Mouse (Mus musculus): ENCODE results near the gene Gm4553. TPM values are rescaled to one million over a fixed set of nuclear protein-coding genes. Genes with fewer than 3 reads are reported as not detected.
"Not testable (repeated sequence)": the region's sequence is repeated elsewhere in the genome, so short reads cannot be mapped to it uniquely, and the experiment has no call there.

Gene Gm4553
- polyA plus RNA-seq, 1 experiment from 2014 or later = not detected

GRCm38 (mm10) chr7:142128843-142129242 is 36.7 kb downstream of the Gm4553 start:
- H3K9me3 ChIP-seq (replicated peaks) = no peaks in the 10 kb centered on the region
- H3K36me3 ChIP-seq = no peaks in the 10 kb centered on the region
- no peak overlapping the region for H3K4me2 ChIP-seq
- no peaks in the 10 kb centered on the region for H3K4me1 ChIP-seq
- no peak overlapping the region for H3K27ac ChIP-seq
- H3K4me3 ChIP-seq = no peak overlapping the region
- 44% methylated on average over 4 of the region's 4 CpGs for WGBS (ENCODE audit: insufficient replicate concordance)
- ATAC-seq = no peak
- H3K9ac ChIP-seq = no peak overlapping the region
- H3K27me3 ChIP-seq (replicated peaks) = peaks cover 4% of the 10 kb centered on the region; the same call in 1 of the 2 replicates

- not testable (repeated sequence) for H3K9me3 ChIP-seq (replicated peaks); H3K9ac ChIP-seq; H3K4me1 ChIP-seq; H3K4me2 ChIP-seq; H3K36me3 ChIP-seq; H3K27ac ChIP-seq; ATAC-seq; H3K4me3 ChIP-seq
- peaks cover 15% of the 10 kb centered on the region; the same call in 1 of the 2 replicates for H3K27me3 ChIP-seq (replicated peaks)
- 72% methylated on average over 1 of the region's 1 CpGs for WGBS (ENCODE audit: insufficient replicate concordance)
Observed at GRCm38 (mm10) chr7:142120629-142121028, 44.9 kb downstream of the Gm4553 start, which contains the start of gene Gm45618. Gene Gm45618 (minus strand): TSS chr7:142120729.

- H3K9ac ChIP-seq = no peak overlapping the region
- peaks cover 19% of the 10 kb centered on the region; the same call in 1 of the 2 replicates for H3K27me3 ChIP-seq (replicated peaks)
- no peaks in the 10 kb centered on the region for H3K9me3 ChIP-seq (replicated peaks)
- ATAC-seq = no peak
- H3K27ac ChIP-seq = no peak overlapping the region
- H3K4me2 ChIP-seq = no peak overlapping the region
- no peaks in the 10 kb centered on the region for H3K36me3 ChIP-seq
- H3K4me1 ChIP-seq = no peaks in the 10 kb centered on the region
- no peak overlapping the region for H3K4me3 ChIP-seq
- 11% methylated on average over 5 of the region's 5 CpGs for WGBS (ENCODE audit: insufficient replicate concordance)
Observed at GRCm38 (mm10) chr7:142119632-142120031, 45.9 kb downstream of the Gm4553 start.

Other genes starting within 250 kb of the Gm4553 start
- 30.9 and 31.0 TPM in 2 replicates for gene Tollip, start 247.2 kb downstream of the Gm4553 start, polyA plus RNA-seq (2016; fragmentation: Nextera tagmentation; extraction: Ambion mirVana)
- gene Brsk2, start 216.0 kb downstream of the Gm4553 start, polyA plus RNA-seq (2016; fragmentation: Nextera tagmentation; extraction: Ambion mirVana) = 0.23 and 0.33 TPM in 2 replicates
- gene Mob2, start 104.7 kb downstream of the Gm4553 start, polyA plus RNA-seq (2016; fragmentation: Nextera tagmentation; extraction: Ambion mirVana) = 62.9 and 64.6 TPM in 2 replicates
- 7.4 and 7.5 TPM in 2 replicates for gene Dusp8, start 69.9 kb downstream of the Gm4553 start, polyA plus RNA-seq (2016; fragmentation: Nextera tagmentation; extraction: Ambion mirVana)
- gene Gm45618, start 45.0 kb downstream of the Gm4553 start, polyA plus RNA-seq (2016; fragmentation: Nextera tagmentation; extraction: Ambion mirVana) = not detected in 2 replicates
- gene Gm39115, start 29.7 kb downstream of the Gm4553 start, polyA plus RNA-seq (2016; fragmentation: Nextera tagmentation; extraction: Ambion mirVana) = not detected in 2 replicates
- gene Gm45337, start 21.1 kb downstream of the Gm4553 start, polyA plus RNA-seq (2016; fragmentation: Nextera tagmentation; extraction: Ambion mirVana) = not detected in 2 replicates
- not detected in 2 replicates for gene Gm29735, start 8.6 kb downstream of the Gm4553 start, polyA plus RNA-seq (2016; fragmentation: Nextera tagmentation; extraction: Ambion mirVana)
- gene Krtap5-2, start 10.3 kb upstream of the Gm4553 start, polyA plus RNA-seq (2016; fragmentation: Nextera tagmentation; extraction: Ambion mirVana) = not detected in 2 replicates
- gene Gm10153, start 24.6 kb upstream of the Gm4553 start, polyA plus RNA-seq (2016; fragmentation: Nextera tagmentation; extraction: Ambion mirVana) = not detected in 2 replicates
- gene Krtap5-3, start 35.6 kb upstream of the Gm4553 start, polyA plus RNA-seq (2016; fragmentation: Nextera tagmentation; extraction: Ambion mirVana) = not detected in 2 replicates
- gene Gm7579, start 46.1 kb upstream of the Gm4553 start, polyA plus RNA-seq (2016; fragmentation: Nextera tagmentation; extraction: Ambion mirVana) = not detected in 2 replicates
- gene Krtap5-5, start 64.2 kb upstream of the Gm4553 start, polyA plus RNA-seq (2016; fragmentation: Nextera tagmentation; extraction: Ambion mirVana) = not detected in 2 replicates
- not detected in 2 replicates for gene Gm40460, start 75.3 kb upstream of the Gm4553 start, polyA plus RNA-seq (2016; fragmentation: Nextera tagmentation; extraction: Ambion mirVana)
- not detected in 2 replicates for gene Gm2431, start 92.6 kb upstream of the Gm4553 start, polyA plus RNA-seq (2016; fragmentation: Nextera tagmentation; extraction: Ambion mirVana)
- not detected in 2 replicates for gene Gm4559, start 108.6 kb upstream of the Gm4553 start, polyA plus RNA-seq (2016; fragmentation: Nextera tagmentation; extraction: Ambion mirVana)
- gene Krtap5-1, start 131.4 kb upstream of the Gm4553 start, polyA plus RNA-seq (2016; fragmentation: Nextera tagmentation; extraction: Ambion mirVana) = not detected in 2 replicates
- gene Krtap5-4, start 137.8 kb upstream of the Gm4553 start, polyA plus RNA-seq (2016; fragmentation: Nextera tagmentation; extraction: Ambion mirVana) = not detected in 2 replicates
- 1.5 and 2.5 TPM in 2 replicates for gene Ifitm10, start 208.0 kb upstream of the Gm4553 start, polyA plus RNA-seq (2016; fragmentation: Nextera tagmentation; extraction: Ambion mirVana)
- gene Gm49369, start 216.9 kb upstream of the Gm4553 start, polyA plus RNA-seq (2016; fragmentation: Nextera tagmentation; extraction: Ambion mirVana) = 1.4 TPM in 1 of 2 replicates, not detected in the other
- gene Ctsd, start 222.3 kb upstream of the Gm4553 start, polyA plus RNA-seq (2016; fragmentation: Nextera tagmentation; extraction: Ambion mirVana) = 289 and 295 TPM in 2 replicates